Mouse (Mus musculus) embryonic fibroblast, embryonic 13.5 days (primary cell): ENCODE data around the gene Ccdc14.

Experiments used
- CTCF ChIP-seq: IDR thresholded peaks from 2 replicates; pipeline ENCODE4 v1.5.1; 2011; ENCODE audit warnings: mild to moderate bottlenecking, control low read depth, low read length, moderate library complexity, borderline replicate concordance; ENCODE audit not compliant: insufficient read depth
- POLR2A ChIP-seq: IDR thresholded peaks from 2 replicates; pipeline ENCODE4 v1.6.1; 2011; ENCODE audit warnings: low read depth, mild to moderate bottlenecking, control low read depth, low read length, moderate library complexity

DNA sequence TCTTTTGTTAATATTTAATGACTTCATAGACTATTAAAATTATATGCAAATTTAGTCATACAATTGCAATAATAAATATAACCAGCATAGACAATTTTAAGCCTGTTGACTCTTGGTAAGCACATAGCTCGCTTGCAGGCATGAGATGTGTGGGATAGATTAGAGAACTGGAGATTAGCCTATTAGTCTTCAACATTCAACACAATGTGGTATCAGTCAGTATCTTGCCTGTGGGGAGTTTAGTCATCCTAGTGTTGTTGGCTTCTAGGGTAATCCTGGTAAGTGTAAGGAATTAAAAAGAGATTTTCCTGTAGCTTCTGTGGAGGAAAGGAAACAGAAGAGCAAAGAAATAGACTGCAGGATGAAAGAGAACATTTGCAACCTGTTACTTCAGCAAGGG is 75.2 kb downstream of the Ccdc14 start:
- TF ChIP-seq CTCF = no peak
- no peak for TF ChIP-seq POLR2A
